Mouse (Mus musculus): ENCODE measurements around the gene St3gal4.

GRCm38 (mm10) chr9:35027382-35027997 is 91.6 kb downstream of the St3gal4 start:
- TF ChIP-seq POLR2A (IDR thresholded peaks at IDR 0.05; ENCODE audit: borderline replicate concordance, extremely low read depth, low read depth, low read length) (no peak), CTCF (IDR thresholded peaks at IDR 0.05; ENCODE audit: insufficient read depth, low read length) (no peak)

All from lung, adult 2 months (tissue).